Mouse (Mus musculus) liver, embryonic 15.5 days (tissue): ENCODE measurements around the gene Zfp827. TPM values are rescaled to one million over a fixed set of nuclear protein-coding genes. Genes with fewer than 3 reads are reported as not detected.

Experiments used
- ATAC-seq: fragments of 200-750 bp; cut with Nextera tagmentation; 2 replicates; pipeline ENCODE4 v1.8.0; 2017; ENCODE audit warnings: moderate number of reproducible peaks, mild to moderate bottlenecking, moderate library complexity; ENCODE audit not compliant: insufficient read depth
- H3K27ac ChIP-seq: fragments of 300-500 bp; sonication (generic); replicated peaks from 2 replicates; pipeline ENCODE4 v1.5.1; 2015; ENCODE audit warnings: mild to moderate bottlenecking, inconsistent platforms
- H3K27me3 ChIP-seq: fragments of 300-500 bp; sonication (generic); 2 replicates; pipeline ENCODE4 v1.6.1; 2015; ENCODE audit warnings: mild to moderate bottlenecking, inconsistent platforms
- H3K36me3 ChIP-seq: fragments of 300-500 bp; sonication (generic); replicated peaks from 2 replicates; pipeline ENCODE4 v1.6.1; 2015; ENCODE audit warnings: moderate library complexity, mild to moderate bottlenecking, inconsistent platforms
- H3K4me1 ChIP-seq: fragments of 300-500 bp; sonication (generic); replicated peaks from 2 replicates; pipeline ENCODE4 v1.6.1; 2015; ENCODE audit warnings: inconsistent platforms
- H3K4me2 ChIP-seq: fragments of 300-500 bp; sonication (generic); 2 replicates; pipeline ENCODE4 v1.6.1; 2015; ENCODE audit warnings: moderate library complexity, mild to moderate bottlenecking, inconsistent platforms
- H3K4me3 ChIP-seq: fragments of 300-500 bp; sonication (generic); replicated peaks from 2 replicates; pipeline ENCODE4 v1.5.1; 2015; ENCODE audit warnings: mild to moderate bottlenecking, inconsistent platforms
- H3K9ac ChIP-seq: fragments of 300-500 bp; sonication (generic); 2 replicates; pipeline ENCODE4 v1.6.1; 2015; ENCODE audit warnings: moderate library complexity, mild to moderate bottlenecking, inconsistent platforms
- H3K9me3 ChIP-seq: fragments of 300-500 bp; sonication (generic); replicated peaks from 2 replicates; pipeline ENCODE4 v1.6.1; 2016; ENCODE audit warnings: inconsistent platforms
- WGBS: fragments of 180-500 bp; shearing (Covaris S2); methylation state at CpG from one replicate; pipeline ENCODE4 v1.1.7; 2015; ENCODE audit warnings: mixed read lengths; ENCODE audit not compliant: insufficient replicate concordance; 5-methylcytosine and 5-hydroxymethylcytosine counted together
- polyA plus RNA-seq: library from polyadenylated mRNA; unstranded; fragments of >200 nt; fragmentation: Nextera tagmentation; extraction: Ambion mirVana; gene quantifications from 2 replicates; pipeline ENCODE4 v1.2.1, GENCODE M21; 2015

Gene Zfp827
- polyA plus RNA-seq, 1 experiment from 2014 or later = 0.47 TPM

GRCm38 (mm10) chr8:79067812-79068630 lies 39.8 kb downstream of the Zfp827 start:
- WGBS = 66% methylated on average over 3 of the region's 3 CpGs
- Histone ChIP-seq H3K36me3 (no peaks in the 10 kb centered on the region), H3K27ac (no peak overlapping the region)

GRCm38 (mm10) chr8:79073311-79073710 lies 45.1 kb downstream of the Zfp827 start:
- 74% methylated on average over 3 of the region's 3 CpGs for WGBS
- no peak overlapping the region for H3K4me3 ChIP-seq
- no peaks in the 10 kb centered on the region for H3K27me3 ChIP-seq
- ATAC-seq = no peak
- no peaks in the 10 kb centered on the region for H3K9me3 ChIP-seq
- H3K36me3 ChIP-seq = no peaks in the 10 kb centered on the region
- H3K9ac ChIP-seq = no peak overlapping the region
- no peaks in the 10 kb centered on the region for H3K4me1 ChIP-seq
- no peak overlapping the region for H3K27ac ChIP-seq
- no peak overlapping the region for H3K4me2 ChIP-seq

More at GRCm38 (mm10) chr8:79067812-79068630, 39.8 kb downstream of the Zfp827 start:
- Histone ChIP-seq H3K9me3 (no peaks in the 10 kb centered on the region), H3K4me3 (no peak overlapping the region), H3K4me2 (no peak overlapping the region), H3K9ac (no peak overlapping the region), H3K27me3 (no peaks in the 10 kb centered on the region), H3K4me1 (no peaks in the 10 kb centered on the region)
- ATAC-seq = no peak

GRCm38 (mm10) chr8:79074986-79075385 lies 46.7 kb downstream of the Zfp827 start:
- Histone ChIP-seq H3K4me2 (no peak overlapping the region), H3K4me1 (peaks cover 2% of the 10 kb centered on the region; the same call in 1 of the 2 replicates), H3K36me3 (no peaks in the 10 kb centered on the region), H3K9ac (no peak overlapping the region), H3K4me3 (no peak overlapping the region), H3K9me3 (no peaks in the 10 kb centered on the region), H3K27ac (no peak overlapping the region), H3K27me3 (no peaks in the 10 kb centered on the region)
- 65% methylated on average over 9 of the region's 9 CpGs for WGBS
- no peak for ATAC-seq

- H3K4me3 ChIP-seq = no peak overlapping the region
- no peak overlapping the region for H3K27ac ChIP-seq
- no peak overlapping the region for H3K9ac ChIP-seq
- no peak for ATAC-seq
- H3K9me3 ChIP-seq = no peaks in the 10 kb centered on the region
- H3K27me3 ChIP-seq = no peaks in the 10 kb centered on the region
- H3K36me3 ChIP-seq = no peaks in the 10 kb centered on the region
- 71% methylated on average over 5 of the region's 5 CpGs for WGBS
- no peak overlapping the region for H3K4me2 ChIP-seq
- peaks cover 7% of the 10 kb centered on the region; the same call in 1 of the 2 replicates for H3K4me1 ChIP-seq
These were observed 49.0 kb downstream of the Zfp827 start for GRCm38 (mm10) chr8:79077256-79077655.

- Histone ChIP-seq H3K4me2 (no peak overlapping the region), H3K27ac (no peak overlapping the region), H3K36me3 (no peaks in the 10 kb centered on the region), H3K4me1 (peaks cover 7% of the 10 kb centered on the region; the same call in 1 of the 2 replicates), H3K9me3 (no peaks in the 10 kb centered on the region), H3K9ac (no peak overlapping the region), H3K27me3 (no peaks in the 10 kb centered on the region), H3K4me3 (no peak overlapping the region)
- ATAC-seq = no peak
- 65% methylated on average over 11 of the region's 11 CpGs for WGBS
These were observed 50.4 kb downstream of the Zfp827 start for GRCm38 (mm10) chr8:79078556-79079195.

GRCm38 (mm10) chr8:79079196-79079561 lies 50.9 kb downstream of the Zfp827 start:
- no peak for ATAC-seq
- no peak overlapping the region for H3K4me3 ChIP-seq
- H3K9me3 ChIP-seq = no peaks in the 10 kb centered on the region
- H3K36me3 ChIP-seq = no peaks in the 10 kb centered on the region
- no peak overlapping the region for H3K4me2 ChIP-seq
- WGBS = 78% methylated on average over 3 of the region's 3 CpGs
- no peak overlapping the region for H3K9ac ChIP-seq
- H3K27ac ChIP-seq = no peak overlapping the region
- peaks cover 7% of the 10 kb centered on the region; the same call in 1 of the 2 replicates for H3K4me1 ChIP-seq
- no peaks in the 10 kb centered on the region for H3K27me3 ChIP-seq

GRCm38 (mm10) chr8:79080096-79080739 lies 52.0 kb downstream of the Zfp827 start:
- WGBS = 48% methylated on average over 6 of the region's 6 CpGs

GRCm38 (mm10) chr8:79081333-79081732 lies 53.1 kb downstream of the Zfp827 start:
- 65% methylated on average over 4 of the region's 4 CpGs for WGBS
- ATAC-seq = no peak
- Histone ChIP-seq H3K27ac (no peak overlapping the region), H3K4me3 (no peak overlapping the region), H3K4me1 (peaks cover 7% of the 10 kb centered on the region; the same call in 1 of the 2 replicates), H3K27me3 (no peaks in the 10 kb centered on the region), H3K36me3 (no peaks in the 10 kb centered on the region), H3K9me3 (no peaks in the 10 kb centered on the region), H3K4me2 (no peak overlapping the region), H3K9ac (no peak overlapping the region)

More at GRCm38 (mm10) chr8:79080096-79080739, 52.0 kb downstream of the Zfp827 start:
- no peaks in the 10 kb centered on the region for H3K9me3 ChIP-seq
- no peak overlapping the region for H3K27ac ChIP-seq
- H3K4me1 ChIP-seq = peaks cover 7% of the 10 kb centered on the region; the same call in 1 of the 2 replicates
- H3K27me3 ChIP-seq = no peaks in the 10 kb centered on the region
- H3K36me3 ChIP-seq = no peaks in the 10 kb centered on the region
- no peak for ATAC-seq
- H3K4me2 ChIP-seq = no peak overlapping the region
- H3K4me3 ChIP-seq = no peak overlapping the region
- no peak overlapping the region for H3K9ac ChIP-seq

- no peaks in the 10 kb centered on the region for H3K9me3 ChIP-seq
- no peak overlapping the region for H3K4me3 ChIP-seq
- no peaks in the 10 kb centered on the region for H3K27me3 ChIP-seq
- no peak overlapping the region for H3K27ac ChIP-seq
- 76% methylated on average over 10 of the region's 10 CpGs for WGBS
- H3K4me2 ChIP-seq = no peak overlapping the region
- no peaks in the 10 kb centered on the region for H3K36me3 ChIP-seq
- no peak overlapping the region for H3K9ac ChIP-seq
- peaks cover 7% of the 10 kb centered on the region; the same call in 1 of the 2 replicates for H3K4me1 ChIP-seq
- ATAC-seq = no peak
These were observed 53.7 kb downstream of the Zfp827 start for GRCm38 (mm10) chr8:79081955-79082354.

- H3K27me3 ChIP-seq = no peaks in the 10 kb centered on the region
- H3K27ac ChIP-seq = no peak overlapping the region
- WGBS = 70% methylated on average over 18 of the region's 18 CpGs
These were observed 55.5 kb downstream of the Zfp827 start for GRCm38 (mm10) chr8:79083461-79084358.

More at GRCm38 (mm10) chr8:79083461-79084358, 55.5 kb downstream of the Zfp827 start:
- Histone ChIP-seq H3K4me3 (no peak overlapping the region), H3K36me3 (no peaks in the 10 kb centered on the region), H3K4me2 (no peak overlapping the region), H3K9ac (no peak overlapping the region), H3K4me1 (peaks cover 7% of the 10 kb centered on the region; the same call in 1 of the 2 replicates), H3K9me3 (no peaks in the 10 kb centered on the region)
- no peak for ATAC-seq
